Comparison of ENCODE assay signal across 17 mouse cellular contexts in the genomic region with DNA sequence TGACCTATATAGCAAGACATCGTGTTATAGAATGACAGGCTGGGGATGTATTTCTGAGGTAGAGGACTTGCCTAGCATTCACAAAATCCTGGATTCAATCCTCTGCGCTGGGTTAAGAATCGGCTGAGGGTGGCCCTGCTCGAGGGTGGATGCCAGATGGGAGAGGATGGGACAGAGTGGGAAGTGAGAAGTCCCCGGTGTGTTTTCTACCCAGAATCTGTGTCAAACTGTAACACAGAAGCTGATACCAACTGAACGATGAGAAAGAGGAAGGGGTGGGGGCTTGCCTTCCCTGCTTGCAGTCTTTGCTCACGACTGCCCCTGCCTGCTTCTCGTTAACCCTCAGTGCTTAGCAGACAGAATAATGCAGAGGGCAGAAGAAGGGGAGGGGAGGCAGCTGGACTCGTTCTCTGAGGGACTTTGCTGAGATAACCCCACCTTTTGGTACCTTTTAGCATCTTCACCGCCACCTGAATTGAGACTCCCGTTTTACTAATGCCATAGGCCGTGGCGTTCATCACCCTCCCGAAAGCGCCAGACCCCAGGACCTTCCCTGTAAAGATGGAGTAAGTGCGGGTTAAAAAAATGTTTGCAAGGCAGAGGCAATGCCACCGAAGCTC. TPM values are rescaled to one million over a fixed set of nuclear protein-coding genes. Genes with fewer than 3 reads are reported as not detected.
DNase-seq lines count a peak whose midpoint lies in the region; ATAC-seq lines count a peak whose summit lies in the region.
"Had no signal": no experiment of that assay in that cellular context is flagged by ENCODE, and none has a peak within 500 bp of the region (broad histone marks: within the 10 kb centered on the region; RNA-seq: fewer than 3 reads in every experiment).

No protein-coding gene starts in this region.

- H3K4me2 ChIP-seq in midbrain, embryonic 15.5 days = no peak overlapping the region
- H3K4me2 ChIP-seq: forebrain, embryonic 12.5 days; heart, embryonic 11.5 days; limb, embryonic 12.5 days; lung, embryonic 15.5 days; midbrain, embryonic 13.5 days had no signal

- no peak for ATAC-seq in midbrain, embryonic 15.5 days (replicated peaks)
- ATAC-seq: midbrain, embryonic 13.5 days had no signal

- no peak overlapping the region for H3K4me3 ChIP-seq in midbrain, embryonic 15.5 days
- H3K4me3 ChIP-seq: forebrain, embryonic 12.5 days; limb, embryonic 12.5 days; lung, embryonic 15.5 days; midbrain, embryonic 13.5 days had no signal

- no peaks in the 10 kb centered on the region for H3K27me3 ChIP-seq in midbrain, embryonic 15.5 days (replicated peaks)
- H3K27me3 ChIP-seq: forebrain, embryonic 12.5 days; lung, embryonic 15.5 days; midbrain, embryonic 13.5 days had no signal

- peak; percentile 60 for DNase-seq in heart, adult 11 months
- DNase-seq in heart, adult 8-10 months (ENCODE audit: low spot score) = no peak
- DNase-seq in thymus, postnatal 4 days = peak; percentile 38
- DNase-seq in thymus, adult 18-20 months = no peak
- peak; percentile 44 to 86 for DNase-seq in left cerebral cortex, postnatal 25 days (ENCODE audit: low spot score in 2 of 2)
- no peak for DNase-seq in cerebellum, postnatal 25 days
- no peak for DNase-seq in adrenal gland, adult 8-10 months
- DNase-seq: kidney, adult 9 months had no signal

- intact Hi-C loops in left cerebral cortex, postnatal 25 days (cut with DNase I) = no loop called here

- no peaks in the 10 kb centered on the region for H3K36me3 ChIP-seq in midbrain, embryonic 15.5 days (replicated peaks)
- H3K36me3 ChIP-seq: forebrain, embryonic 12.5 days; limb, embryonic 12.5 days; lung, embryonic 15.5 days; midbrain, embryonic 13.5 days had no signal

- WGBS in midbrain, embryonic 15.5 days = 60% methylated on average over 17 of the region's 17 CpGs

- H3K4me1 ChIP-seq in midbrain, embryonic 15.5 days = no peaks in the 10 kb centered on the region
- H3K4me1 ChIP-seq: forebrain, embryonic 12.5 days; limb, embryonic 12.5 days; lung, embryonic 15.5 days; midbrain, embryonic 13.5 days had no signal

- H3K27ac ChIP-seq in midbrain, embryonic 15.5 days = no peak overlapping the region
- H3K27ac ChIP-seq: forebrain, embryonic 12.5 days; limb, embryonic 12.5 days; lung, embryonic 15.5 days; midbrain, embryonic 13.5 days had no signal

- H3K9ac ChIP-seq in midbrain, embryonic 15.5 days = no peak overlapping the region
- H3K9ac ChIP-seq: forebrain, embryonic 12.5 days; limb, embryonic 12.5 days; lung, embryonic 15.5 days; midbrain, embryonic 13.5 days had no signal

- H3K9me3 ChIP-seq in midbrain, embryonic 15.5 days = no peaks in the 10 kb centered on the region
- H3K9me3 ChIP-seq: forebrain, embryonic 12.5 days; limb, embryonic 12.5 days; lung, embryonic 15.5 days; midbrain, embryonic 13.5 days had no signal

RNA-seq across cellular contexts. Expression of gene Urad, which starts 32.0 kb away (rescaled TPM):
- total RNA-seq in heart, adult 8-10 months (2022) = not detected
- not detected for total RNA-seq in left cerebral cortex, postnatal 25 days (2021)
- not detected in 2 replicates for polyA plus RNA-seq in midbrain, embryonic 15.5 days (2015; fragmentation: Nextera tagmentation; extraction: Ambion mirVana)
- total RNA-seq in adrenal gland, adult 8-10 months (2022) = 1 to 10 TPM in 2 of 4 experiments, not detected in 2; 1.2 to 1.5 TPM
- total RNA-seq: MEL; neutrophil, adult 5-6 weeks had no signal
- polyA plus RNA-seq: forebrain, embryonic 12.5 days; heart, embryonic 11.5 days; hindbrain, embryonic 11.5 days; limb, embryonic 12.5 days; lung, embryonic 15.5 days; midbrain, embryonic 13.5 days had no signal

RNA-seq across cellular contexts. Expression of gene Flt3, which starts 46.0 kb away (rescaled TPM):
- under 1 TPM in 1 of 4 experiments, not detected in 3; 0.17 TPM for total RNA-seq in heart, adult 8-10 months (2022)
- total RNA-seq in left cerebral cortex, postnatal 25 days (2021) = 1 to 10 TPM; 4.7 to 5.3 TPM
- polyA plus RNA-seq in midbrain, embryonic 15.5 days (2015; fragmentation: Nextera tagmentation; extraction: Ambion mirVana) = 0.54 and 0.77 TPM in 2 replicates
- under 1 TPM; 0.49 to 0.93 (median 0.67) TPM for total RNA-seq in adrenal gland, adult 8-10 months (2022)
- total RNA-seq: MEL had no signal

RNA-seq across cellular contexts. Expression of gene Cdx2, which starts 47.2 kb away (rescaled TPM):
- not detected for total RNA-seq in heart, adult 8-10 months (2022)
- not detected for total RNA-seq in left cerebral cortex, postnatal 25 days (2021)
- not detected in 2 replicates for polyA plus RNA-seq in midbrain, embryonic 15.5 days (2015; fragmentation: Nextera tagmentation; extraction: Ambion mirVana)
- not detected for total RNA-seq in adrenal gland, adult 8-10 months (2022)
- total RNA-seq: MEL; neutrophil, adult 5-6 weeks had no signal
- polyA plus RNA-seq: forebrain, embryonic 12.5 days; heart, embryonic 11.5 days; hindbrain, embryonic 11.5 days; limb, embryonic 12.5 days; lung, embryonic 15.5 days; midbrain, embryonic 13.5 days had no signal

Comparison
In these comparisons a context has a peak if more than half of its experiments do, and no peak if none do; other contexts are left out.
1. DNase-seq: peak in heart, adult 11 months (single experiment), thymus, postnatal 4 days (single experiment) and left cerebral cortex, postnatal 25 days (2 of 2); none in heart, adult 8-10 months (single experiment), thymus, adult 18-20 months (0 of 2), cerebellum, postnatal 25 days (0 of 2) and adrenal gland, adult 8-10 months (single experiment).